Mouse (Mus musculus) fibroblast of lung, adult 2 months (primary cell): Measurements from ENCODE around the gene Gm8246.
"Not testable (repeated sequence)": the region's sequence is repeated elsewhere in the genome, so short reads cannot be mapped to it uniquely, and the experiment has no call there.

Source experiments
- DNase-seq: peaks from one replicate; pipeline ENCODE4 v3.0.0-alpha.2; 2011; ENCODE audit warnings: low read depth

Gm8246 gene

GRCm38 (mm10) chr14:5477730-5478129 is at the start of gene Gm8246:
Gm8246 (minus strand) TSS chr14:5477830.
- not testable (repeated sequence) for DNase-seq

- DNase-seq, result not testable (repeated sequence)
These were observed 23.7 kb upstream of the Gm8246 start, which contains the start of gene Gm3488 for GRCm38 (mm10) chr14:5501374-5501773. Gm3488 (plus strand) TSS chr14:5501674.

GRCm38 (mm10) chr14:5483907-5484306 is 6.3 kb upstream of the Gm8246 start, which contains the start of gene Gm3187:
Gm3187 (plus strand) TSS chr14:5484207.
- not testable (repeated sequence) for DNase-seq

GRCm38 (mm10) chr14:5460469-5460868 is 17.2 kb downstream of the Gm8246 start:
- DNase-seq, result not testable (repeated sequence)

- not testable (repeated sequence) for DNase-seq
These were observed 22.3 kb downstream of the Gm8246 start, which contains the start of gene Gm3194 for GRCm38 (mm10) chr14:5455367-5455766. Gm3194 (minus strand) TSS chr14:5455467.
